Mouse (Mus musculus) right cerebral cortex, postnatal 10 days (tissue): ENCODE data around the gene Gif.

ENCODE experiments used
- DNase-seq, 2 experiments: peaks; one replicate each; pipeline ENCODE4 v3.0.0; 2021; ENCODE audit warnings: low spot score in 2 of 2

Gene Gif

GRCm38 (mm10) chr19:11794447-11794846 is 47.1 kb downstream of the Gif start:
- DNase-seq, result no peak

GRCm38 (mm10) chr19:11800531-11801315 is 53.4 kb downstream of the Gif start:
- no peak for DNase-seq

GRCm38 (mm10) chr19:11804423-11804822 is 57.1 kb downstream of the Gif start:
- DNase-seq, result no peak

- no peak for DNase-seq
Observed at GRCm38 (mm10) chr19:11807251-11807650, 59.9 kb downstream of the Gif start.

- no peak for DNase-seq
Observed at GRCm38 (mm10) chr19:11807822-11808221, 60.5 kb downstream of the Gif start.

GRCm38 (mm10) chr19:11808452-11808851 is 61.1 kb downstream of the Gif start:
- DNase-seq, result no peak

GRCm38 (mm10) chr19:11810003-11810758 is 62.8 kb downstream of the Gif start:
- no peak for DNase-seq

GRCm38 (mm10) chr19:11810856-11811255 is 63.5 kb downstream of the Gif start:
- DNase-seq, result no peak

GRCm38 (mm10) chr19:11811688-11812365 is 64.5 kb downstream of the Gif start:
- DNase-seq, result no peak
